Mouse (Mus musculus): Measurements from ENCODE around the gene Cntnap3. TPM values are rescaled to one million over a fixed set of nuclear protein-coding genes. Genes with fewer than 3 reads are reported as not detected.

The Cntnap3 gene
- polyA plus RNA-seq (2017; shearing (Covaris generic)): not detected

GRCm38 (mm10) chr13:64903585-64904208, at the start of gene Cntnap3:
Cntnap3 (minus strand) TSS chr13:64903955.

GRCm38 (mm10) chr13:64917191-64917590, 13.4 kb upstream of the Cntnap3 start, which contains the start of gene Spata31:
Spata31 (plus strand) TSS chr13:64917406.

Other genes starting within 250 kb of the Cntnap3 start
- gene Spata31, start 13.5 kb upstream of the Cntnap3 start, polyA plus RNA-seq (2017; shearing (Covaris generic)): not detected
- gene Spata31d1c, start 129.1 kb upstream of the Cntnap3 start, polyA plus RNA-seq (2017; shearing (Covaris generic)): not detected
- not detected for gene Prss47, start 148.8 kb upstream of the Cntnap3 start, polyA plus RNA-seq (2017; shearing (Covaris generic))
- 58.5 TPM for gene Mfsd14b, start 209.0 kb upstream of the Cntnap3 start, polyA plus RNA-seq (2017; shearing (Covaris generic))
- not detected for gene Olfr465-ps1, start 234.1 kb upstream of the Cntnap3 start, polyA plus RNA-seq (2017; shearing (Covaris generic))
- gene Olfr466, start 246.3 kb upstream of the Cntnap3 start, polyA plus RNA-seq (2017; shearing (Covaris generic)): 0.16 TPM